Mouse (Mus musculus) kidney, adult 8-10 months (tissue): ENCODE measurements at regions not wholly inside any gene's neighbourhood (a gene's known extent, or its start where the extent isn't known, plus 50 kb on each side); places are given as distances from the start of the nearest gene placed in this dataset.

Experiments used
- DNase-seq, 2 experiments: peaks; one replicate each; pipeline ENCODE4 v3.0.0; 2022

- DNase-seq, result no peak
Measured at GRCm38 (mm10) chr6:78599751-78600150, 131.1 kb upstream of the Reg3g start.

- no peak for DNase-seq
Measured at GRCm38 (mm10) chr6:78570000-78570597, 101.4 kb upstream of the Reg3g start.

- DNase-seq, result no peak
Measured at GRCm38 (mm10) chr6:78553008-78553698, 84.5 kb upstream of the Reg3g start.

GRCm38 (mm10) chr6:78552353-78552698, 83.7 kb upstream of the Reg3g start:
- no peak for DNase-seq

- no peak for DNase-seq
Measured at GRCm38 (mm10) chr6:78551666-78552352, 83.1 kb upstream of the Reg3g start.

- DNase-seq, result no peak
Measured at GRCm38 (mm10) chr6:78548476-78548875, 79.8 kb upstream of the Reg3g start.

- DNase-seq, result no peak
Measured at GRCm38 (mm10) chr6:78547721-78548120, 79.0 kb upstream of the Reg3g start.

- peak; percentile 9 to 56 for DNase-seq
Measured at GRCm38 (mm10) chr6:78544238-78544637, 75.6 kb upstream of the Reg3g start.

GRCm38 (mm10) chr6:78537476-78537875, 68.8 kb upstream of the Reg3g start:
- no peak for DNase-seq

- no peak for DNase-seq
Measured at GRCm38 (mm10) chr6:78526986-78527762, 58.5 kb upstream of the Reg3g start.
